Mouse (Mus musculus) gastrocnemius, postnatal 36 days (tissue): ENCODE data around the gene Pkd2l1. TPM values are rescaled to one million over a fixed set of nuclear protein-coding genes. Genes with fewer than 3 reads are reported as not detected.

ENCODE experiments used
- DNase-seq, 2 experiments: peaks; one replicate each; pipeline ENCODE4 v3.0.0; 2022
- intact Hi-C: fragments of 180-260 bp; cut with DNase I; formaldehyde crosslinking; loops from one replicate; pipeline ENCODE4 v1.15.1; 2025
- long read RNA-seq, 2 experiments: library from polyadenylated mRNA; stranded (forward); transcript quantifications; one replicate each; pipeline ENCODE4 v2.0.0; 2021
- total RNA-seq, 2 experiments: library from RNA; stranded (reverse); gene quantifications; 2 replicates each; pipeline ENCODE4 v1.2.3; 2021

Gene Pkd2l1
- total RNA-seq: not detected
- long read RNA-seq, experiment 1: 0 reads
- long read RNA-seq, experiment 2: 0 reads

DNA sequence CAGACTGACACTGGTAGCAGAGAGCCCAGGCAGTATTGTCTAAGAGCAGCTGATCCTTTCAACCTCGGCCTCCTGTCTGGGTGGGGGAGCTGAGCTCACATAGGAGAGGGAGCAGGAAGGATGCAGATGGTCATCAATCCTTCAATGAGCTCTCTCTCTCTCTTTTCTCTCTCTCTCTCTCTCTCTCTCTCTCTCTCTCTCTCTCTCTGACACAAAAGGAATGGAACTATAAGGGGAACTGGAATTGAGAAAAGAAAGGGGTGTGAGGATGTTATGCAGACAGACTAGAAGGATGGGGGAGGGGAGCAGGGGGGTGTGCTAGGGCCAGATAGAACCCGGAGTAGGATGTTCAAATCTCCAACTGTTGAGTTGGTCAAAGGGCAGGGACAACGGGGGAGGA, at the start of gene Pkd2l1:
TSS of gene Pkd2l1 (minus strand) at position 101 of the 400 bp plus-strand sequence.
- intact Hi-C loops: no loop called here
- no peak for DNase-seq

DNA sequence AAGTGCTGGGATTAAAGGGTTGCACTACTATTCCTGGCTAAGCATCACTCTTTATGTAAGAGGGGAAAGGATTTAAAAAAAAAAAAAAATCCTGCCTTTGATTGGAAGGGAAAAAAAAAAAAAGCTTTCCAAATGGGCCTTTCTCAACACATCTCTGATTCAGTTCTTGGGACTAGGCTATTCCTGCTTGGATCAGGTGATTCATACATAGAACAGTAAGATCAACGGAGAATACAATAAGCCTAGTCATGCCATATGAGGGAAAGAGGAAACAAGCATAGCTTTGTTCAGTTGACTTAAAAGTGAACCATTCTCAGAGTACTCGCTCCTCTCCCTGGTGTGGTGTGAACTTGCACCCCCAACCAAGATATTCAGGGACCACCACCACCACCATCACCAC, 46.7 kb upstream of the Pkd2l1 start:
- intact Hi-C loops: no loop called here
- DNase-seq: no peak

DNA sequence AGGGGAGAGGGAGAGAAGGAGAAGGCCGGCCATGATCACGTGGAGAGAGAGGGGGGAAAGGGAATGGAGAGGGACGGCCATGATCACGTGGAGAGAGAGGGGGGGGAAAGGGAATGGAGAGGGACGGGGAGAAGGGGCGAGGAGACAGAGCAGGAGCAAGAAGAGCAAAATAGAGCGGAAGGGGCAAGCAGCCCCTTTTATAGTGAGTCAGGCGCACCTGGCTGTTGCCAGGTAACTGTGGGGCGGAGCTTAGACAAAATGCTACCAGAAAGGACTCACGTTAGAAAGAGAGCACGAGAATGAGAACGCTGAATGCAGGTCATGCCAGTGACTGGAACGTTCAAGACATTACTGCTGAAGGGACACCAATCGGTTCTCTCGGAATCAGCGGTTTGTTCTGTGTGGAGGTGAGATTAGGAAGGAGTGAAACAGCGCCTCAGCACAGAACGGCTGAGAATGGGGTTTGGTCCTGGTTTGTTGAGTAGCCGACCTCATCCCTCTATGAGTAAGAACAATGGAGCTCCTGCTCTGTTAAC, 45.3 kb upstream of the Pkd2l1 start:
- DNase-seq: no peak
- intact Hi-C loops: no loop called here

DNA sequence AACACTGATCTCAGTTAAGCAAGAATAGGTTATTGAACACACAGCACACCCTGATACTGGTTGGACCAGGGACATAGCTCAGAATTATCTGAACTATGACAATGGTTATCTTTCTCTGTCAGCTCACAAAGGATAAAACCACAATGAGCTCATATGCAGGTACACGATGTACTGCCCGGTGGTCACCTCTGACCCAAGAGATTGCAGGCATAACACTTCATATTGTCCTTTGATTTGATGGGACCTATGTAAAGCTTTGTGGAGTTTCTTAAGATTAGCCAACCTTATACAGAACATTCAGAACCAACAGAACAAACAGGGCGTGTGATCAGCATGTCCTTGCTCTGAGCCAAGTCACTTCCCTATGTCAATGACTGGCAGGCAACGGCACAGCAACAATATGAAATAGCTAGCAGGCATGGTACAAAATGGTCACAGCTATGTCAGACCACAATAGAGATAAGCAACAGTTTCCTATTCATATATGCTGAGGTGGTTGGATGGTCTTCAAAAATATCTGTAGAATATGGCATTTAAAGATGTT, 39.4 kb upstream of the Pkd2l1 start:
- no peak for DNase-seq
- intact Hi-C loops: no loop called here

DNA sequence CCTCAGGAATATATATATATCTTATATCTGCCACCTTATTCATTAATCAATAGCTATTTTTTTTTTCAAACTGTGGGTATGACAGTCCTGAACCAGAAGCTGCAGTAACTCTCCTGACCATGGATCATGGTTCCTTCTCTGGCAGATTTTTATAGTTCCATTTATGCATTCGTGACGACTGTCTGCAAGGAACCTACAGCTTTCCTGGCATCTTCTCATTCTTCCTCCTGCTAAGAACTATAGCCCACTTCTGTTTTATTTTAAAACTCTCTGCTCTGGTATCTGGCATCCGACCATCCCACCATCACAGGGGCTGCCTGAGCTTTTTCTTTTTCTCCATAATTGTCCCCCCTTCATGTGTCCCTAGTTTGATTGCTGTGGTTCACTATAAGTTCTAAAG, 38.0 kb upstream of the Pkd2l1 start:
- intact Hi-C loops: no loop called here
- no peak for DNase-seq

DNA sequence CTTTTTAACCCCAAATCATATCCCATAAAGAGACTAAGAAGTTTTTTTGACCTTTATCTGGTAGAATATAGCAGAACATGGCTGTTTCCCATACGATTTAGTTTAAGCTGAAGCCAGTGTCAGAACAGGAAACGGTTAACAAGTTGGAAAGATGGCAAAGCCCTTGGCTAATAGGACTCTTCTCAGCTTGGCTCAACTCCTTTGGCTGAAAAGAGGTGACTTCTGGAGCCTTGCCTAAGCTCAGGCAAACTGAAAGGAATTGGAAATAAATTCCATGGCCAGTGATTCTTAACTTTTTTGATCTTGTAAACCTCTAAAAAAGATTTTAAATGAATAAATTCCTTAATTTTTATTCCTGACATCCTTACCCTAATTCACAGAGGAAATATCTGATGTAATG, 37.5 kb upstream of the Pkd2l1 start:
- intact Hi-C loops: no loop called here
- no peak for DNase-seq

DNA sequence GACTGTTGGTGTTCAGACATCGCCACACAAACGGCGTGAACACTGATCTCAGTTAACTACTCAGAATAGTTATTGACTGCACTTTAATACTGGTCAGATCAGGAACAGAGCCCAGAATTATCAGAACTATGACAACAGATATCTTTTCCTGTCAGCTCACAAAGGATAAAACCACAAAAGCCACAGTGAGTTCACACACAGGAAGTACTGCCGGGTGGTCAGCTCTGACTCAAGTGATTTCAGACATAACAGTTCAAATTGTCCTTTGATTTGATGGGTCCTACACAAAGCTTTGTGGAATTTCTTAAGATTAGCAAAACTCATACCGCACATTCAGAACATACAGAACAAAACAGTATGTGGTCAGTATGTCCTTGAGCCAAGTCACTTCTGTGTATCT, 33.5 kb upstream of the Pkd2l1 start:
- no peak for DNase-seq
- intact Hi-C loops: no loop called here

DNA sequence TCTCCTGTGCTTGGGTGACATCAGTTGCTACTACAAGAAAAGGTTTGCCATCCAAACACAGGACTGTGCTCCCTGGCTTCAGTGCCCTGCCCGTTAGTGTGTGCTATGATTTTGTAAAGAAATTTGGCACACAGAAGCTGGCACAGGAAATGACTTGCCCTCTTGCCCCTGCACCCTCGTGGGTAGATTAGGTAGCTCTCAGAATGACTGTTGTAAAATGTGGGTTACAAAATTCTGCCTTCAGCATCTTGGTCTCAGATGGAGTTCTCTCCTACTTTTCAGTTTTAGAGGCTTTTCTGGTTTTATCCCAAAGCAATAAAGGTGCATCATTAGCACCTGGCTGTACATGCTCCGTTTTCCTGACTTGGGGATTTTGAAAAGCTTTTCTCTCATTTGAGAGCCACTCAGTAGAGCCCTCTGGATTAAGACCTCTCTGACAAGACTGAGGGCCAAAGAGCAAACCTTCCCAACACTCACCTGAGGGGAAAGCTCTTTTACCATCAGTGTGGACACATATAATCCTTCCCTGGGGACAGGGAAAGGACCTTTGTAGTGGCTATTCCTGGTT, 25.8 kb upstream of the Pkd2l1 start:
- intact Hi-C loops: no loop called here
- DNase-seq: no peak

DNA sequence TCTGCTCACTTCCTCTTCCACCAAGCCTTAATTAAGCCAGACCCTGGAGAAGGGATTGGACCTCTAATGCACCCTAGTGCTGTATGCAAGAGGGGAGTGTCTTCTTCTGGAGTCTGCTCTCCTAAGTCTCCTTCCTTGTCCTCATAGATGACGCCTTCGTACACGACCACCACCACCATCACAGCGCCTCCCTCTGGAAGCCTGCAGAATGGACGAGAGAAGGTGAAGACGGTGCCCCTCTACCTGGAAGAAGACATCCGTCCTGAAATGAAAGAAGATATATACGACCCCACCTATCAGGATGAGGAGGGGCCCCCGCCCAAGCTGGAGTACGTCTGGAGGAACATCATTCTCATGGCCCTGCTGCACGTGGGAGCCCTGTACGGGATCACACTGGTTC, 23.0 kb upstream of the Pkd2l1 start:
- no peak for DNase-seq
- intact Hi-C loops: no loop called here

DNA sequence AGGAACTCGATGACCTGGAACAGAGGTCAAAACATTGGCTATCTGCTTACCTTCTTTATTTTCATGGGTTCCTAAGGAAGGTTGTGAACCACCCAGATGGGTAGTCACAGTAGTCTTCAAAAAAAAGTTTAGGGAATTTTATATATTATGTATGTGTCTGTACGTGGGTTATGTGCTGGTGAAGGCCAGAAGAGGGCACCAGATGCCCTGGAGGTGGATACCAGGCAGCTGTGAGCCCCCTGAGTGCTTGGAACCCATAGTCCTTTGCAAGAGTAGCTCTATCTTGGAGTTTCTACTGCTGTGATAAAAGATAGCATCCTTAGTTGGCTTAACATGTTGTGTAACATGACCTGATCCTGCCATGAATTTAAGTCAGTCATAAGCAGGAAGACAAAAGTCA, 14.8 kb upstream of the Pkd2l1 start:
- no peak for DNase-seq
- intact Hi-C loops: no loop called here

DNA sequence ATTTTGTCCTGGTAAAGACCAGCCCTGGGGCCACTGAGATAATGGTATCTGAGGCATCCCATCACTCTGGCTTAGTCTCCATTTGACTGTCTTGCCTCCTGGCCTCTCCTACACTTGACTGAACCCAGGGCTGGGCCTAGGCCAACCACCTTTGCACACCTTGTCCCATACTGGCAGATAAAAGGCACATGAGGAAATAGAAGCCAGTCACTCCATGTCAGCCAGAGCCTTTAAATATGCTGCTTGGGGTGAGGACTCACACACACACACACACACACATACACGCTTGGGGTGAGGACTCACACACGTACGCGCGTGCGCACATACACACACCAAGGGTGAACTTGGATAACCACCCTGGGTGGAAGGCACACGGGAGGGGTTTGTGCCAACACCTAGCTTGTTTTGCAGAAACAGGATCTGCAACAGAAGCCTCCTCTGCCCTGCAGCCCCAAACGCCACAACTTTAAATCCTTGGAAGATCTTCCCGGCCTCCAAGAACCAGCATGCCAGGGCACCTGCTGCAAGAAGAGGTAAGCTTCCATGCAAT, 10.8 kb upstream of the Pkd2l1 start, which contains the start of gene Scd3:
TSS of gene Scd3 (plus strand) at position 255 of the 550 bp plus-strand sequence.
- intact Hi-C loops: no loop called here
- no peak for DNase-seq

DNA sequence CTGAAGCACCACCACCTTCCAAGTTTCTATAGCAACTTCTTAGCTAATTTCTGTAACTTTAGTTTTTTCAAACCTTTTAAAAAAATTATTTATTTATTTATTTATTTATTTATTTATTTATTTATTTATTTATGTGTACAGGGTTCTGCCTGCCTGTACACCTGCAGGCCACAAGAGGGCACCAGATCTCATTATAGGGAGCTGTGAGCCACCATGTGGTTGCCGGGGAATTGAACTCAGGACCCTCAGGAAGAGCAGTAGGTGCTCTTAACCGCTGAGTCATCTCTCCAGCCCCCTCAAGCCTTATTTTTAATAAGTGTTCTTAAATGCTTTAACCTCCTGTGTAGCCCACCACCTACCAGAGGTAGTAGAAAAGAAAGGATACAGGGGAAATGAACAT, 6.7 kb upstream of the Pkd2l1 start:
- no peak for DNase-seq
- intact Hi-C loops: no loop called here

DNA sequence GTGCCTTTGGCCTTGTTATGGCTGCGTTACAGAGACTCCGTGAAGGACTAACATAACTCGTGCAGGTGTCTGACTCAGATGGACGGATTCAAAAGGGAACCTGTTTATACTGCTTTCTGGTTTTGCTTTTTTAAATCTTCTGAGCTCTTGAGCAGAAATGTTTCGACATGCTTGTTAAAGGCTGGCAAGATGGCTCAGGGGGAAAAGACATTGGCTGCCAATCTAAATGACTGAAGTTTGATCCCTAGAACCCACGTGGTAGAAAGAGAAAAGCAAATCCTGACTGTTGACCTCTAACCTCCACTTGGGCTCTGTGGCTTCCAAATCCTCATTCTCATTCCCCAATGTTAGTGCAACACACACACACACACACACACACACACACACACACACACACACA, 6.3 kb upstream of the Pkd2l1 start:
- DNase-seq: no peak
- intact Hi-C loops: no loop called here

DNA sequence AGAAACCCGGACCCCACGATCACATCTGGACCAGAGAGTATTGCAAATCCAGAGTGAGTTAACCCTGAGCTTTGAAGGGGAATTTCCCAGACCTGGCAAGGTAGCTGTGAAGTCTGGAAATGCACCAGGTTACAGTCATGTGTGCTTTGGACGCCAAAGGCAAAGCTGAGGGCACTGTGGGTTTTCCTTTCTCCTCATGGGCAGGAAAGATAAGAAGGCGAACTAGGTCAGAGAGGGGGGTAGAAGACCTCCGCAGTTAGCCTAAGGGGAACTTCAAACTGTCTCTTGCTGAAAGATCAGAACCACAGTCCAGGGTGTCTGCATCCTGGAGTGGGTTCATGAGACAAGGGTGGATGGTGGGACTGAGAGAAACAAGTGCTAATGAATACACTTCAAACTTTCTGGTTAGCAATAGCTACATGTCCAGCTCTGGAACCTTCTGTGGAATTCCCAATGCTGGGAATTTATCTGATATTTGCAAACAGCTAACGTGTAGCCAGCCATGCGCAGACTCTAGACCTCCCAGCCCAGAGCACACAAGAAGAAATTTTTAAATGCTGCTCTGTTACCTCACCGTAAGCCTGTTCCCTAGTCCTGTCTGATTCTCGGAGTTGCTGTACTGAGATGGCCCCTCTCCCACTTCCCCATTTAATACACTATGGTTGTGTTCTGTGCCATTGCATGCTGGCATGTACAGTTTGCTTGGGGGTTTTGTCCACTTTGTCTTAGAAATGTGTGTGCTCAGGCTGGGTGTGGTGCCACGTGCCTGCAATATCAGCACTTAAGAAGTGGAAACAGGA, 5.0 kb upstream of the Pkd2l1 start:
- DNase-seq: no peak
- intact Hi-C loops: no loop called here

DNA sequence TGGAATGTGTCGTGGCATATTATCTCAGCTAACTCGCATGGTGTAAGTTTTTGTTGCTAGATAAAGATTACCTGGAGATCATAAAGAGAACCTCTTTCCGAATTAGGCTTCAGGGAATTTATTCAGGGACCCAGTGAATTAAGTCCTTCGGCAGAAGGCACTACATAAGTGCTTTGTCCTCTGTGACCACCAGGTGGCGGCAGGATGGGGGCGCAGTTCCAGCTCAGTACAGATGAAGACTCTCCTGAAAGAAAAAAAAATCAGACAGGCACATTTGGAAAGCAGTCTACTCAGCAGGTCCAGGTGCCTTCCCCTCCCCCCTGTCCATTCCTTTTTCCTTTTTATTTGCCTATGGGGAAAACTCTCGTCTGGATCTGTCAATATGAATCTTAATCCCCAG, 2.9 kb upstream of the Pkd2l1 start:
- intact Hi-C loops: loop anchor here (2.0 kb wide), 1 partner anchor 100 kb away; no protein-coding TSS in a partner anchor
- peak; percentile 41 to 45 for DNase-seq

DNA sequence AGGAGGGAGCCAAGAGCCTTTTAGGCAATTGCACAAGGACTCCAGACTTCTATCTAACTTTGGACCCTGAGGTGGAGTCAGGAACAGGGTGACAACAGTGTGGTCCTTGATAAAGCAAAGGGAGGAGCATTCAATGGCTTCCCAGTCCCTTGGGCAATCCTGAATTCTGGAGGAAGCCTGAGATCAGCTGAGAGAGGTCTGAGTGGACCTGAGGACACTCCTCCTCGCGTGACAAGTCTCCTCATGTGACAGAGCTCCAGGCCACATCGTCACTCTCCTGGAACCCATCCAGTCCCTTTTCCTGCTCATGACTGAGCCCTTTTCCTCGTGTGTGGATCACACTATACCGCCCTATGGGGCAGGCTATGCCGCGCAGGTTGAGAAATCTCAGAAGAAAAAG, 1.7 kb upstream of the Pkd2l1 start:
- DNase-seq: no peak
- intact Hi-C loops: loop anchor here (2.0 kb wide), 1 partner anchor 101 kb away; no protein-coding TSS in a partner anchor

DNA sequence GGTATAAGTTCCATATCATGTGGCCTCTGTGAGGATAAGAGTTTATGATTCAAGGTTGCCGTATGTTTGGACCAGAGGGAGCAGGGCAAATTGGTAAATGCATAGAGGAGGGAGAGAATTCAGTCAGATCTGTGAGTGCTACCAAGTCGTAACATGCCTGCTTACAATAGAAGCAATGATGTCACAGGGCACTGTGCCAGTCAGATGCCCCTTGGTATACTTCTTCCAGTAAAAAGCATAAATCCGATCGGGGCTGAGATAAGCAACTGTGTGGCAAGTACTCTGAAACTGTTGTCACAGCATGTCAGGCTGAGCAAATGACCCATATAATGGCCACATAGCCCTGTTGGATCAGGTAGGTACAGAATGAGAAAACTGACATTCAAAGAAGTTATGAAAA, 3.2 kb downstream of the Pkd2l1 start:
- DNase-seq: no peak
- intact Hi-C loops: no loop called here

DNA sequence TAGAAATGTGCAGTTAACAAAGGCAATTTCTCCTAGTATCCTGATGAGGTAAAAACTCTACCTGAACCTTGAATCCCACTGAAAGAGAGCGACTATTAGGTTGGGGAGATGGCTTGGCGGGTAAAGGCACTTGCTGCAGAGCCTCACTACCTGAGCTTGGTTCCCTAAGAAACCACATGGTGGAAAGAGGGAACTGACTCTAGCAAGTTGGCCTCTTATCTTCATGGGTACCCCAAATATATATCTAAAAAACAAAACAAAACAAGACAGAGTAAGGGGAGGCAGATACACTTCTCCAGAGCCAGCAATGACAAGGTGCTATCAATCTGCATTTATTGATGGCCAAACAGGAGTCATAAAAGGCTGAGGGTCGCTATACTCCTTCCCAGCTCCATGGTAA, 8.3 kb downstream of the Pkd2l1 start:
- intact Hi-C loops: no loop called here
- DNase-seq: no peak

DNA sequence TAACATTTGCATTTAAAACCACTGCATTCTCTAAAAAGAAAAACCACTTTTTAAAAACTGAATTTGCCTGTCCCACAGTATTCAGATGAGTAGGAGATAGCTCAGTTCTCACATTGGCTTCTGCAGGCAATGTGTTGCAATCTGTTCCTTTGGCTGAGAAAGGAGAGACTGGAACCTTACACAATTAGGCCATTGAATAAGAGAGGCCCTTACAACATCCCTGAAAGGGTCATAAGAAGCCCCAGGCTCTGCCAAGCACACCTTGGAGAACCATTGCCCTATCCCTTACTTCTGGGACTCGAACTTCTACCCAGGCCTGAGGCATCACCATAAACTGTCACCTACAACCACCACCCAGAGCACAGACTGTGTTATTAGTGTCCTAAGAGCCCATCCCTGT, 11.7 kb downstream of the Pkd2l1 start:
- intact Hi-C loops: no loop called here

DNA sequence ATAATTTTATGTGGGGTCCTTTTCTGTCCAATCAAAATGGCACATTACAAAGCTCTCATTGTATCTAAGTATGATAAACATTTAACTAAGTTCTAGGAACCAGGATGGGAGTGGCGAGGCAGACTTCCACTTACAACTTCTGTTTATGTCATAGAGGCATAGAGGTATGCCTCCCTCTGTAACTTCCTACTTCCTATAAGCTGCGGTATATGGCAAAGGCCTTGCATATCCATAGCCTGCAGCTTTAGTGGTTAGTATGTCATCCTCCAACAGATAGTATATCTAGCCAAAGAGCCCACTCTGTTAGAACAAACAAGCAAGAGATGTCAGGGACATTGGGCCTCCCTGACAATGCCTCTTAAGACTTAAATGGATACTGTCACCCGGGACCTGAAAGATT, 15.5 kb downstream of the Pkd2l1 start:
- intact Hi-C loops: no loop called here

More for the DNA sequence above, 11.7 kb downstream of the Pkd2l1 start:
- no peak for DNase-seq

DNA sequence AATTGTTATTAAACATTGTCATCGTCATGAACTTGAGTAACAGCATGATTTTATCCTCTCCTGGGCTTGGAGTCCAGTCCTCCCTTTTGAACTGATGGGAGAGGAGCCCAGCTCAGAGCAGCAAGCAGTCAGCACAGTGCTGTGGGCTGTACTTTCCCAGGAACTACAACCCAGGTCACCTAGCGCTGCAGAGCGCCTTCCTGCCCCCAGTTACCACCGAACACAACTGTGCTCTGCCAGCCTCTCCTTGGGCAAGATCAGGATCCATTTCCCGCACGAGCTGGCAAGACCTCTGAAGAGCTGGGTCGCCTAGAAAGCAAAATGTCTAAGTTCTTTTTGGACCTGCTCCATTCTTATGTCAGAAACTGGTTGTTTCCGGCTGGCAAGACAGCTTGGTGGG, 17.4 kb downstream of the Pkd2l1 start:
- intact Hi-C loops: no loop called here
- no peak for DNase-seq

More for the DNA sequence above, 15.5 kb downstream of the Pkd2l1 start:
- DNase-seq: no peak
